Mouse (Mus musculus): ENCODE results near the gene Angel2. TPM values are rescaled to one million over a fixed set of nuclear protein-coding genes. Genes with fewer than 3 reads are reported as not detected.
A peak's percentile ranks its signal among the peaks of the same experiment; 100 is the strongest.
"Not testable (repeated sequence)": the region's sequence is repeated elsewhere in the genome, so short reads cannot be mapped to it uniquely, and the experiment has no call there.

Angel2 gene
- total RNA-seq (2017) = 41.8 to 45.9 TPM (median 43.5 TPM) in 3 replicates

- not testable (repeated sequence) for ATAC-seq (replicated peaks; ENCODE audit: insufficient number of reproducible peaks, low FRiP score, low TSS enrichment, poor library complexity, severe bottlenecking)
These were observed at the start of gene Angel2 for GRCm38 (mm10) chr1:190924812-190925211. Gene Angel2, plus strand, starts transcription at chr1:190925112.

DNA sequence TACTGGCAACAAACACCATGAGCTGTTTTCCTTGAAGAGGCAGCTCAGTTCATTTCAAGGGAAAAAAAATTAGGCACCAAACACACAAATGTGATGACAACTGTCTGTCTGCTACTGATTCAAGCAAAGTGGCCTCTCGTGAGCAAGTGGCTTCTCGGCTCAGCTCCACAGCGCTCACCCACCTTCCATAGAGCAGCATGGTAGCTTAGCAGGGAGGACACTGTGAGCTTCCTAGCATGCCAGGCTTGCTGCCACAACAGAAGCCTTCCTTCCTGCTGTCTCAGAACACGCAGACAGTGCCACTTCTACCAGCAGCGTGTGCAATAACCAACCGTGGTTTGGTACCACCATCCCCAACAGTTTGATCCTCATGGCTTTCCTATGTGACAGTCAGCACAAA lies 49.2 kb upstream of the Angel2 start:
- ATAC-seq (replicated peaks; ENCODE audit: insufficient number of reproducible peaks, low FRiP score, low TSS enrichment, poor library complexity, severe bottlenecking) = no peak

GRCm38 (mm10) chr1:190880638-190881037 lies 44.3 kb upstream of the Angel2 start:
- ATAC-seq (replicated peaks; ENCODE audit: insufficient number of reproducible peaks, low FRiP score, low TSS enrichment, poor library complexity, severe bottlenecking) = no peak

- ATAC-seq (replicated peaks; ENCODE audit: insufficient number of reproducible peaks, low FRiP score, low TSS enrichment, poor library complexity, severe bottlenecking) = 0 out of 2 replicates have a peak, but pooled peaks have one; percentile 57
These were observed 43.5 kb upstream of the Angel2 start for GRCm38 (mm10) chr1:190881422-190881821.

DNA sequence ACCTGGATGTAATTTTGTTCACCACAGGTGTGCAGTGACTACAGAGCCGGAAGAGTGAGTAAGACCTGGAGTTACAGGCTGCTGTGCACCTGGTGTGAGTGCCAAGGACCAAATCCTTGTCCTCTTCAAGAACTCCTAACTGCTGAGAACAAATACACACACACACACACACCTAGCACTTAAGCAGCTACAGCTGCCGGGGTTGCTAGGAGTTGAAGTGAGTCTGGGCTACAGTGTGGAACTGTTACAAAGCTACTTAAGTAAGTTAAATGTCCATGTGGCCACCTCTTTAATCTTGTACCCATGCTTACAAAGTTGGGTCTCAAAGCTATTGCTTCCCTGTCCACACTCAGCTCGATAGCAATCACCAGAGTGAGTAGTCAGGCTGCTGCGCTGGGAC lies 38.9 kb upstream of the Angel2 start:
- ATAC-seq (replicated peaks; ENCODE audit: insufficient number of reproducible peaks, low FRiP score, low TSS enrichment, poor library complexity, severe bottlenecking) = no peak

DNA sequence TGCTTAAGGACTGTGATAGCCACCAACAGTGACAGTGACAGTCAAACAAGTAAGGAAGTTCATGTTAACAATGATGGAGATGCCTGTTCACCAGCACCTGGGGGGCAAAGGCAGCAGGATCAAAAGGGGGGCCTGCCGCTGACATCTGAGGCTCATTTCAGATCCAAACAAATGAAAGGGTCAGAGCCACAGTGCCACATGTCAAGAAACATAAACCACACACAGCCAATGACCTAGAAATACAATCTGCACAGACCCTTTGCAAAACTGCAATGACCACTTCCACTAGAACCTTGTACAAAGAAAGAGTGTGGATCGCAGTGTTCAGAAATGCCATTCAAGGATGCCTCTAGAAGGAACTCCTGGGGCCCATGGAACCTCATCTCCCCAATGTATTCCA lies 36.9 kb upstream of the Angel2 start:
- no peak for ATAC-seq (replicated peaks; ENCODE audit: insufficient number of reproducible peaks, low FRiP score, low TSS enrichment, poor library complexity, severe bottlenecking)

GRCm38 (mm10) chr1:190888646-190889045 lies 36.3 kb upstream of the Angel2 start:
- ATAC-seq (replicated peaks; ENCODE audit: insufficient number of reproducible peaks, low FRiP score, low TSS enrichment, poor library complexity, severe bottlenecking) = no peak

DNA sequence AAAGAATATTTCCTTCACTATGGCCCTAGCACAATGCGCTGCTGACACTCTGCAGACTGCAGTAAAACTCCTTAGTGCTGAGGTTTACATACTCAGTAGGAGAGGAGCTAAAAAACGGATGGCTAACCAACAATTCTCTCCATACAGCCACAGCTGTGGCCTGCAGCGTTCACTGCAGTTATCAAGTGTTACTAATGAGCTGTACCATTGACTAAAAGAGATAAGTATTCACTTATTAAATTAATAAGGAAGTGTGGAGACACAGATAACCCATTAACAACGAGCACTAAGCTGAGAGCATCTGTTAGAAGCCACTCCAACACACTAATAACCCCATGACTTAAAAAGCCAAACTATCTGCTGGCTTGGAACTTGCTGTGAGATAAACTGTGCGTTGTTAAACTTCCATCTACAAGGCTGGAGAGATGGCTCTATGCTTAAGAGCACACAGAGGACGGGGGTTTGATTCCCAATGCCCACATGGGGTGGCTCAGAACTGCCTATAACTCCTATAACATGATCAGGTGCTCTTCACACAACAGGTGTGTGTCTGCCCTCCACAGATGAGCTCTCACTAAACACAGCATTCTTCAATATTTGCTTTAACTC lies 31.2 kb upstream of the Angel2 start:
- ATAC-seq (replicated peaks; ENCODE audit: insufficient number of reproducible peaks, low FRiP score, low TSS enrichment, poor library complexity, severe bottlenecking) = no peak

DNA sequence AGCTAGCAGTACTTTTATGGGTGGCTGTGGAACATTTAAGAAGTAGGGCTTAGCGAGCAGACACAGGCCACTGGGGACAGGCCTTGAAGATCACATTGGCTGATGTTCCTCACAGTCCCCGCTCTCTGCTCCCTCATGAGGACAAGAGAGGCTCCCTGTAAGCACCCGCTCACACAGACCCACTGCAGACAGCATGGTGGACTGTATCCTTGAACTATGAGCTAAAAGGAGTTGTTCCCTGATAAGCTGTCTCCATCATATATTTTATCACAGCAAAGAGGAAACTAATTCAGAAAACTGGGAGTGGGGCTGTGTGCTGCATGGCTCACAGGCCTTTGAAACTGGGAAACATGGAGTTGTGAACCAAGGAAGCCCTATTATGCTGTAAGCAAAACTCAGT lies 26.7 kb upstream of the Angel2 start:
- no peak for ATAC-seq (replicated peaks; ENCODE audit: insufficient number of reproducible peaks, low FRiP score, low TSS enrichment, poor library complexity, severe bottlenecking)

DNA sequence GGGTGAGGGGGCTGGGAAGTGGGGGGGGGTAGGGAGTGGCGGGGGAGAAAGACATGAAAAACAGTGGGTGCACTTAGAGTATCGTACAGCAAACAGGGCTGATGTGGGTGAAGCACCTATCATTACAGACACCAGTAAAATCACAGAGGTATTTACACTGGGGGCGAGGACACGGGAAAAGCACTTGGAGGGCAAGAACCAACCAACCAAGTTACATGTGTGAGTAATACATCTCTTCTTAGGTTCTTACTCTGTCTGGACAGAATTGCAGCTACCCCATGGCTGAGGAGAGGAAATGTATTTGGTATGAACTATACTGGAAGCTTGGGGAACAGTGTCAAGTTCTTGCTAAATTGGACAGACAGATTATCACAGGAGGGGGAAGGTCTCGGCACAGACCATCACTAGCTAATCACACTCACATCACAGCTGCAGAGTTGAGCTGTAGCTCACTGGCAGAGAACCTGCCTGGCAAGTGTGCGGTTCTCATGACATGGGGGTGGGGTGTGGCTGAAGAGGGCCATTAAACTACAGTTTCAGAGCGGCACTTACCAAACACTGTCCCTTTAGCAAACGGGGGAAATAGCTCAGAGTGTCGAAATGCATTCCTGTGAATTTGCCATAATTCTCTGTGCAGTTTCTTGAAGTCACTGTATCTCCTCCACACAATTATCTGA lies 25.9 kb upstream of the Angel2 start:
- ATAC-seq (replicated peaks; ENCODE audit: insufficient number of reproducible peaks, low FRiP score, low TSS enrichment, poor library complexity, severe bottlenecking) = no peak

GRCm38 (mm10) chr1:190901082-190901481 lies 23.8 kb upstream of the Angel2 start:
- no peak for ATAC-seq (replicated peaks; ENCODE audit: insufficient number of reproducible peaks, low FRiP score, low TSS enrichment, poor library complexity, severe bottlenecking)

GRCm38 (mm10) chr1:190904136-190904535 lies 20.8 kb upstream of the Angel2 start:
- no peak for ATAC-seq (replicated peaks; ENCODE audit: insufficient number of reproducible peaks, low FRiP score, low TSS enrichment, poor library complexity, severe bottlenecking)

GRCm38 (mm10) chr1:190904714-190905113 lies 20.2 kb upstream of the Angel2 start:
- no peak for ATAC-seq (replicated peaks; ENCODE audit: insufficient number of reproducible peaks, low FRiP score, low TSS enrichment, poor library complexity, severe bottlenecking)

GRCm38 (mm10) chr1:190910836-190911235 lies 14.1 kb upstream of the Angel2 start:
- no peak for ATAC-seq (replicated peaks; ENCODE audit: insufficient number of reproducible peaks, low FRiP score, low TSS enrichment, poor library complexity, severe bottlenecking)

DNA sequence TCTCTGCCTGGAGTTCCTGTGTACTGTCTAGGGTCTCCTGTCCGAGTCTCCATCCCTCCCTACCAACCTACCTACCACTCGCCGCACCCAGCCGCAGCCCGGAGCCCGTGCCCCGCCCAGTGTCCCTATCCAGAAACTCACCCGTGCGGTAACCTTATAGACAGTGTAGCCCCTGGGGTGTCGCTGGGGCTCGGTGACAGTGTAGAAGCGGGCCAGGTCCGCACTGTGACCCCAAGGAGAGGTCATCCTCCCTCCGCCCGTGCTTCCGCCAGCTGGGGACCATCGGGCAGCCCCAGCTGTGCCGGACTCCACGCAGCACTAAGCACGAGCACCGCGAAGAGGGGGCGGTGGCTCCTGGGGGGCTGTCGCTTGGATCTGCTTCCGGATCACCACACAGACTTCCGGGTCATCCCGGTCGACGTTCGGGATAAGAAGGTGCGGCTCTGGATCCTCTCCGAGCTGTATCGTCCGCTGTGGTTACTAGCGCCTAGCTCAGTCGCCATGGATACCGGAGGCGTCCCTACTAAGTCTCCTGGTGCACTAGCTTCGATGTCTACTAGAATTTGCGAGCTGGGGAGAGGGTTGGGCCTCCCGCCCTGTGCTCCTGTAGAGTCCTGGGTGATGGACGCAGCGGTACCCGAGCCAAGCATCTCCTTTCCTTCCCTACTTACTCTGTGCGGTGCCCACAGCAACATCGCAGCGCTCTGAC lies 13.3 kb upstream of the Angel2 start, which contains the start of gene Rps6kc1:
TSS of gene Rps6kc1 (minus strand) at position 356 of the 709 bp plus-strand sequence.
- peak; percentile 51 for ATAC-seq (replicated peaks; ENCODE audit: insufficient number of reproducible peaks, low FRiP score, low TSS enrichment, poor library complexity, severe bottlenecking)

DNA sequence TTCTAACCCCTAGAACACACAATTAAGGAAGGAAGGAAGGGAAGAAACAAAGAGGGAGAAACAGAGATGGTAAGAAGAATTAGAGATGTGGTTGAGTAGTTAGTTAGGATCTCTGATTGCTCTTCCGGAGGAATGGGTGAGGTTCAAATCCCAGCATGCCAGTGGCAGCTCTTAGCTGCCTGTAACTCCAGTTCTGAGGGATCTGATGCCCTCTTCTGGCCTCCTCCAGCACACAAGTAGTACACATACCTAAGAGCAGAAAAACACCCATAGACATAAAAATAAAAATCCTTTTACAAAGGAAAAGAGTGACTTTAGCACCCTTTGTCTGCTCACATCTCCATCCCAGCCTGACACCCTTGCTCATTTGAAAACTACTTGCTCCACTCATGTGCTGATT lies 12.3 kb upstream of the Angel2 start:
- no peak for ATAC-seq (replicated peaks; ENCODE audit: insufficient number of reproducible peaks, low FRiP score, low TSS enrichment, poor library complexity, severe bottlenecking)

GRCm38 (mm10) chr1:190918938-190919337 lies 6.0 kb upstream of the Angel2 start:
- no peak for ATAC-seq (replicated peaks; ENCODE audit: insufficient number of reproducible peaks, low FRiP score, low TSS enrichment, poor library complexity, severe bottlenecking)

- ATAC-seq (replicated peaks; ENCODE audit: insufficient number of reproducible peaks, low FRiP score, low TSS enrichment, poor library complexity, severe bottlenecking) = 0 out of 2 replicates have a peak, but pooled peaks have one; percentile 35
These were observed 5.0 kb upstream of the Angel2 start for GRCm38 (mm10) chr1:190919725-190920469.

GRCm38 (mm10) chr1:190927311-190927710 lies 2.4 kb downstream of the Angel2 start:
- no peak for ATAC-seq (replicated peaks; ENCODE audit: insufficient number of reproducible peaks, low FRiP score, low TSS enrichment, poor library complexity, severe bottlenecking)
